Mouse (Mus musculus) midbrain, embryonic 16.5 days (tissue): ENCODE results near the gene Cdca7. TPM values are rescaled to one million over a fixed set of nuclear protein-coding genes. Genes with fewer than 3 reads are reported as not detected.

Source experiments
- ATAC-seq: fragments of 200-750 bp; cut with Nextera tagmentation; 2 replicates; pipeline ENCODE4 v1.8.0; 2017; ENCODE audit warnings: moderate TSS enrichment
- H3K27ac ChIP-seq: fragments of 300-500 bp; sonication (generic); 2 replicates; pipeline ENCODE4 v1.5.1; 2014; ENCODE audit warnings: mild to moderate bottlenecking, low read length, mixed read lengths
- H3K27me3 ChIP-seq: fragments of 300-500 bp; sonication (generic); 2 replicates; pipeline ENCODE4 v1.6.1; 2014; ENCODE audit warnings: low read depth, low read length, mixed read lengths; ENCODE audit not compliant: control insufficient read depth, insufficient read depth
- H3K36me3 ChIP-seq: fragments of 300-500 bp; sonication (generic); 2 replicates; pipeline ENCODE4 v1.6.1; 2014; ENCODE audit warnings: mild to moderate bottlenecking, low read length, moderate library complexity, mixed read lengths; ENCODE audit not compliant: control insufficient read depth, insufficient read depth
- H3K4me1 ChIP-seq: fragments of 300-500 bp; sonication (generic); 2 replicates; pipeline ENCODE4 v1.6.1; 2014; ENCODE audit warnings: mild to moderate bottlenecking, low read length, mixed read lengths; ENCODE audit not compliant: control insufficient read depth, insufficient read depth
- H3K4me2 ChIP-seq: fragments of 300-500 bp; sonication (generic); 2 replicates; pipeline ENCODE4 v1.6.1; 2014; ENCODE audit warnings: mild to moderate bottlenecking, low read length, mixed read lengths
- H3K4me3 ChIP-seq: fragments of 300-500 bp; sonication (generic); 2 replicates; pipeline ENCODE4 v1.5.1; 2014; ENCODE audit warnings: low read depth, mild to moderate bottlenecking, low read length, moderate library complexity, mixed read lengths
- H3K9ac ChIP-seq: fragments of 300-500 bp; sonication (generic); 2 replicates; pipeline ENCODE4 v1.6.1; 2014; ENCODE audit warnings: low read depth, low read length, mixed read lengths
- H3K9me3 ChIP-seq: fragments of 300-500 bp; sonication (generic); replicated peaks from 2 replicates; pipeline ENCODE4 v1.6.1; 2014; ENCODE audit warnings: mild to moderate bottlenecking, low read length, mixed read lengths; ENCODE audit not compliant: control insufficient read depth, poor library complexity, severe bottlenecking
- WGBS: fragments of 180-500 bp; shearing (Covaris S2); extraction: QIAGEN DNeasy Blood & Tissue Kit; methylation state at CpG from one replicate; pipeline ENCODE4 v1.1.7; 2014; 5-methylcytosine and 5-hydroxymethylcytosine counted together
- polyA plus RNA-seq: library from polyadenylated mRNA; unstranded; fragments of >200 nt; fragmentation: Nextera tagmentation; extraction: Ambion mirVana; gene quantifications from 2 replicates; pipeline ENCODE4 v1.2.1, GENCODE M21; 2015

Cdca7 gene
- polyA plus RNA-seq, 1 experiment from 2014 or later: 14.2 TPM

- Histone ChIP-seq H3K4me3 (peak overlapping the region; percentile 68), H3K9me3 (no peaks in the 10 kb centered on the region), H3K9ac (no peak overlapping the region), H3K27ac (no peak overlapping the region), H3K36me3 (no peaks in the 10 kb centered on the region), H3K4me2 (peak overlapping the region; percentile 74), H3K4me1 (peaks cover 7% of the 10 kb centered on the region; the same call in 1 of the 2 replicates), H3K27me3 (peaks cover 7% of the 10 kb centered on the region)
- WGBS: 4% methylated on average over 11 of the region's 11 CpGs
- ATAC-seq: no peak
Observed at GRCm38 (mm10) chr2:72477221-72477620, 1.3 kb downstream of the Cdca7 start.

GRCm38 (mm10) chr2:72478176-72478575 lies 2.2 kb downstream of the Cdca7 start:
- Histone ChIP-seq H3K4me2 (peak overlapping the region; percentile 27; the same call in 1 of the 2 replicates), H3K27me3 (peaks cover 7% of the 10 kb centered on the region), H3K9ac (no peak overlapping the region), H3K4me3 (no peak overlapping the region), H3K9me3 (no peaks in the 10 kb centered on the region), H3K36me3 (no peaks in the 10 kb centered on the region), H3K27ac (no peak overlapping the region), H3K4me1 (peaks cover 7% of the 10 kb centered on the region; the same call in 1 of the 2 replicates)
- ATAC-seq: no peak
- 72% methylated on average over 4 of the region's 4 CpGs for WGBS

- H3K9ac ChIP-seq: no peak overlapping the region
- H3K36me3 ChIP-seq: no peaks in the 10 kb centered on the region
- 37% methylated on average over 13 of the region's 13 CpGs for WGBS
- H3K4me1 ChIP-seq: peaks cover 7% of the 10 kb centered on the region; the same call in 1 of the 2 replicates
- peak overlapping the region; percentile 28 for H3K4me2 ChIP-seq
- H3K27ac ChIP-seq: no peak overlapping the region
- H3K9me3 ChIP-seq: no peaks in the 10 kb centered on the region
- 0 out of 2 replicates have a peak overlapping the region, but pooled peaks have one; percentile 6 for H3K4me3 ChIP-seq
- ATAC-seq: no peak
- H3K27me3 ChIP-seq: peaks cover 7% of the 10 kb centered on the region
Observed at GRCm38 (mm10) chr2:72478921-72479320, 3.0 kb downstream of the Cdca7 start.

- WGBS: 84% methylated on average over 9 of the region's 9 CpGs
- H3K4me3 ChIP-seq: no peak overlapping the region
- no peak overlapping the region for H3K27ac ChIP-seq
Observed at GRCm38 (mm10) chr2:72479818-72480217, 3.9 kb downstream of the Cdca7 start.

GRCm38 (mm10) chr2:72491650-72492049 lies 15.7 kb downstream of the Cdca7 start:
- H3K27ac ChIP-seq: no peak overlapping the region
- no peaks in the 10 kb centered on the region for H3K9me3 ChIP-seq

More at GRCm38 (mm10) chr2:72479818-72480217, 3.9 kb downstream of the Cdca7 start:
- no peak for ATAC-seq
- peaks cover 1% of the 10 kb centered on the region for H3K27me3 ChIP-seq
- peaks cover 7% of the 10 kb centered on the region; the same call in 1 of the 2 replicates for H3K4me1 ChIP-seq
- no peak overlapping the region for H3K4me2 ChIP-seq
- H3K9ac ChIP-seq: no peak overlapping the region
- no peaks in the 10 kb centered on the region for H3K36me3 ChIP-seq
- no peaks in the 10 kb centered on the region for H3K9me3 ChIP-seq

GRCm38 (mm10) chr2:72493039-72493438 lies 17.1 kb downstream of the Cdca7 start:
- 46% methylated on average over 14 of the region's 14 CpGs for WGBS

More at GRCm38 (mm10) chr2:72491650-72492049, 15.7 kb downstream of the Cdca7 start:
- H3K27me3 ChIP-seq: no peaks in the 10 kb centered on the region
- H3K4me1 ChIP-seq: no peaks in the 10 kb centered on the region
- no peak overlapping the region for H3K4me3 ChIP-seq
- ATAC-seq: no peak
- WGBS: 59% methylated on average over 7 of the region's 7 CpGs
- no peaks in the 10 kb centered on the region for H3K36me3 ChIP-seq
- H3K4me2 ChIP-seq: no peak overlapping the region
- no peak overlapping the region for H3K9ac ChIP-seq

GRCm38 (mm10) chr2:72499074-72499721 lies 23.2 kb downstream of the Cdca7 start:
- H3K9me3 ChIP-seq: no peaks in the 10 kb centered on the region
- peaks cover 11% of the 10 kb centered on the region for H3K4me1 ChIP-seq
- ATAC-seq: peak; percentile 51; the same call in 1 of the 2 replicates
- H3K4me3 ChIP-seq: peak overlapping the region; percentile 12; the same call in 1 of the 2 replicates
- H3K9ac ChIP-seq: peak overlapping the region; percentile 36; the same call in 1 of the 2 replicates
- no peaks in the 10 kb centered on the region for H3K36me3 ChIP-seq
- peaks cover 12% of the 10 kb centered on the region; the same call in 1 of the 2 replicates for H3K27me3 ChIP-seq
- no peak overlapping the region for H3K27ac ChIP-seq
- H3K4me2 ChIP-seq: peak overlapping the region; percentile 54
- 4% methylated on average over 23 of the region's 23 CpGs for WGBS

More at GRCm38 (mm10) chr2:72493039-72493438, 17.1 kb downstream of the Cdca7 start:
- H3K9ac ChIP-seq: no peak overlapping the region
- no peak overlapping the region for H3K27ac ChIP-seq
- H3K9me3 ChIP-seq: no peaks in the 10 kb centered on the region
- no peak for ATAC-seq
- H3K4me3 ChIP-seq: no peak overlapping the region
- H3K4me2 ChIP-seq: peak overlapping the region; percentile 17
- no peaks in the 10 kb centered on the region for H3K4me1 ChIP-seq
- no peaks in the 10 kb centered on the region for H3K36me3 ChIP-seq
- peaks cover 9% of the 10 kb centered on the region; the same call in 1 of the 2 replicates for H3K27me3 ChIP-seq

GRCm38 (mm10) chr2:72499782-72500411 lies 23.9 kb downstream of the Cdca7 start:
- H3K4me1 ChIP-seq: peaks cover 11% of the 10 kb centered on the region
- H3K4me3 ChIP-seq: no peak overlapping the region
- H3K9ac ChIP-seq: no peak overlapping the region
- no peak overlapping the region for H3K27ac ChIP-seq
- ATAC-seq: 0 out of 2 replicates have a peak, but pooled peaks have one; percentile 48
- peaks cover 12% of the 10 kb centered on the region; the same call in 1 of the 2 replicates for H3K27me3 ChIP-seq
- H3K4me2 ChIP-seq: peak overlapping the region; percentile 54
- no peaks in the 10 kb centered on the region for H3K9me3 ChIP-seq
- no peaks in the 10 kb centered on the region for H3K36me3 ChIP-seq
- 8% methylated on average over 8 of the region's 8 CpGs for WGBS
